Mouse (Mus musculus) lung, embryonic 14.5 days (tissue): ENCODE measurements at regions not wholly inside any gene's neighbourhood (a gene's known extent, or its start where the extent isn't known, plus 50 kb on each side); places are given as distances from the start of the nearest gene placed in this dataset.

Experiments used
- ATAC-seq: fragments of 200-750 bp; cut with Nextera tagmentation; 2 replicates; pipeline ENCODE4 v1.8.0; 2017; ENCODE audit warnings: mild to moderate bottlenecking, moderate TSS enrichment, moderate library complexity; ENCODE audit not compliant: insufficient read depth
- DNase-seq: peaks from one replicate; pipeline ENCODE4 v3.0.0-alpha.2; 2015
- H3K27ac ChIP-seq: fragments of 300-500 bp; sonication (generic); 2 replicates; pipeline ENCODE4 v1.5.1; 2014; ENCODE audit warnings: low read depth, mild to moderate bottlenecking, moderate library complexity
- H3K27me3 ChIP-seq: fragments of 300-500 bp; sonication (generic); 2 replicates; pipeline ENCODE4 v1.6.1; 2014; ENCODE audit warnings: low read length, control low read depth; ENCODE audit not compliant: insufficient read depth
- H3K36me3 ChIP-seq: fragments of 300-500 bp; sonication (generic); 2 replicates; pipeline ENCODE4 v1.6.1; 2014; ENCODE audit warnings: control low read depth; ENCODE audit not compliant: insufficient read depth
- H3K4me1 ChIP-seq: fragments of 300-500 bp; sonication (generic); 2 replicates; pipeline ENCODE4 v1.6.1; 2014; ENCODE audit warnings: antibody characterized with exemption, control low read depth; ENCODE audit not compliant: insufficient read depth
- H3K4me2 ChIP-seq: fragments of 300-500 bp; sonication (generic); 2 replicates; pipeline ENCODE4 v1.6.1; 2014; ENCODE audit warnings: mild to moderate bottlenecking
- H3K4me3 ChIP-seq: fragments of 300-500 bp; sonication (generic); 2 replicates; pipeline ENCODE4 v1.5.1; 2014; ENCODE audit warnings: low read depth, low read length
- H3K9ac ChIP-seq: fragments of 300-500 bp; sonication (generic); 2 replicates; pipeline ENCODE4 v1.6.1; 2014
- H3K9me3 ChIP-seq: fragments of 300-500 bp; sonication (generic); 2 replicates; pipeline ENCODE4 v1.6.1; 2016; ENCODE audit warnings: low read depth, low read length, control low read depth
- CTCF ChIP-seq: IDR thresholded peaks from 2 replicates; pipeline ENCODE4 v1.5.1; 2016; ENCODE audit warnings: antibody characterized with exemption, low read depth
- WGBS: fragments of 180-500 bp; shearing (Covaris S2); extraction: QIAGEN DNeasy Blood & Tissue Kit; methylation state at CpG from one replicate; pipeline ENCODE4 v1.1.7; 2014; 5-methylcytosine and 5-hydroxymethylcytosine counted together

DNA sequence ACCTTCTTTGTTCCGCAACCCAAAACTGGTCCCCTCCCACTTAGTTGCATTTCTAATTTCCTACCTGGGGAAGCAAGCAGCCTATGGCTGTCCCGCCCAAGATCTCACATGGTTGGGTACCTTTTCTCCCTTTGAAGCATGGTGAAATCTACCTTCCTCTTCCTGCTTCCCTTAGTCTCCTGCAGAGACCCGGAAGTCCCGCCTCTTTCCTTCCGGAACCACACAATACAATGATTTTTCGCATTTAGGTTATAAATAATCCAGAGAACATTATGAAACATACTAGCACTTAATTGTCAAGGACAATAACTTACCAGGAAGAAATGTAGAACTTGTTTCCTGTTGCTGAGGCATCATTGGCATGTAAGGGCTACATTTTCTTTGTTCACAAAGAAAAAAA, 58.8 kb downstream of the 1700009N14Rik start:
- H3K27ac ChIP-seq = no peak overlapping the region
- DNase-seq = no peak
- H3K4me1 ChIP-seq = no peaks in the 10 kb centered on the region
- no peaks in the 10 kb centered on the region for H3K9me3 ChIP-seq
- no peak for TF ChIP-seq CTCF
- ATAC-seq = no peak
- 88% methylated on average over 6 of the region's 6 CpGs for WGBS
- no peak overlapping the region for H3K4me2 ChIP-seq
- H3K9ac ChIP-seq = no peak overlapping the region
- no peaks in the 10 kb centered on the region for H3K36me3 ChIP-seq
- H3K4me3 ChIP-seq = no peak overlapping the region
- H3K27me3 ChIP-seq = no peaks in the 10 kb centered on the region

DNA sequence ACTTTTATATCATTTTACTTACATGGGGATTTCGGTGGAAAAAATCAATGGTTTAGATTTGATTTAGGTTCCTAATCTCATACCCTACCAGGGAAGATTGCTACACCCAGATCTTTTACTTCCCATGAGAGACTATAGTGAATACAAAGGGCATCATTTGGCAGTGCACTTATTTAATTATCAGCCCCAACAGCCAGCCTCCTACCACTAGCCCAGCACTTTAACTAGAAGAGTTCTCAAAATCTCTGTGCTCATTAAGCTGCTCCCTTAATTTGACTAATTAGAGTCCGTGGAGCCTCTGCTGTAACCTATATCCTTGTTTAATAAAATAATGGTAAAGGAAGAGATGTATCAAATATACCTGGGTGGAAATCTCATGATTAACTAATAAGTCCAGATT, 77.4 kb downstream of the 1700009N14Rik start:
- Histone ChIP-seq H3K9me3 (no peaks in the 10 kb centered on the region), H3K4me2 (no peak overlapping the region), H3K27ac (no peak overlapping the region), H3K4me1 (no peaks in the 10 kb centered on the region), H3K27me3 (no peaks in the 10 kb centered on the region), H3K9ac (no peak overlapping the region), H3K4me3 (no peak overlapping the region), H3K36me3 (no peaks in the 10 kb centered on the region)
- no peak for DNase-seq
- no peak for ATAC-seq
- TF ChIP-seq CTCF = no peak
- 76% methylated on average over 2 of the region's 2 CpGs for WGBS

GRCm38 (mm10) chr4:39528661-39529060, 78.6 kb downstream of the 1700009N14Rik start:
- Histone ChIP-seq H3K4me1 (no peaks in the 10 kb centered on the region), H3K4me2 (no peak overlapping the region), H3K4me3 (no peak overlapping the region), H3K9me3 (no peaks in the 10 kb centered on the region), H3K27me3 (no peaks in the 10 kb centered on the region), H3K36me3 (no peaks in the 10 kb centered on the region), H3K9ac (no peak overlapping the region), H3K27ac (no peak overlapping the region)
- WGBS = 65% methylated on average over 4 of the region's 4 CpGs
- TF ChIP-seq CTCF = no peak
- ATAC-seq (no peak), DNase-seq (no peak)

- 91% methylated on average over 3 of the region's 3 CpGs for WGBS
- Histone ChIP-seq H3K36me3 (no peaks in the 10 kb centered on the region), H3K27ac (no peak overlapping the region), H3K4me3 (no peak overlapping the region), H3K9me3 (no peaks in the 10 kb centered on the region), H3K9ac (no peak overlapping the region), H3K27me3 (no peaks in the 10 kb centered on the region), H3K4me1 (no peaks in the 10 kb centered on the region), H3K4me2 (no peak overlapping the region)
- ATAC-seq (no peak), DNase-seq (no peak)
- no peak for TF ChIP-seq CTCF
These were observed 106.1 kb downstream of the 1700009N14Rik start for GRCm38 (mm10) chr4:39556101-39556763.

DNA sequence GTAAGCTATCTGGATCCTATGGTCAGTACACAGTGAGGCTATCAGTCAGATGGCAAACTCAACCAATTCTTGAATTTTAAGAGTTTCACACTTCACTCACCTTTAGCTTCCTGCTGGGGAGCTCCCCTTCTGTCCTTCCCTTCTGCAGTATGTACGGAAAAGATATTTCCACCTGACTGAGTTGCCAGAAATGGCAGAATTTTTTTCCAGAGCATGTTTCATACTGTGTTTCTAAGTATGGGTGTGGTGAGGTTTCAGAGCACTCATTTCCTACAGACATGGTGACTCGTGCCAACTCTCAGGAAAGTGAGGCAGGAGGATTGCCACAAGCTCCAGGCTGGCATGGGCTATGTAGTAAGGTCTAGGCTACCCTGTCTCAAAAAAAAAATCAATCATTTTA, 147.3 kb downstream of the 1700009N14Rik start:
- Histone ChIP-seq H3K4me3 (no peak overlapping the region), H3K27me3 (no peaks in the 10 kb centered on the region), H3K9me3 (no peaks in the 10 kb centered on the region), H3K4me1 (no peaks in the 10 kb centered on the region), H3K4me2 (no peak overlapping the region), H3K9ac (no peak overlapping the region), H3K27ac (no peak overlapping the region), H3K36me3 (no peaks in the 10 kb centered on the region)
- ATAC-seq (no peak), DNase-seq (no peak)
- no peak for TF ChIP-seq CTCF
- 81% methylated on average over 2 of the region's 2 CpGs for WGBS

DNA sequence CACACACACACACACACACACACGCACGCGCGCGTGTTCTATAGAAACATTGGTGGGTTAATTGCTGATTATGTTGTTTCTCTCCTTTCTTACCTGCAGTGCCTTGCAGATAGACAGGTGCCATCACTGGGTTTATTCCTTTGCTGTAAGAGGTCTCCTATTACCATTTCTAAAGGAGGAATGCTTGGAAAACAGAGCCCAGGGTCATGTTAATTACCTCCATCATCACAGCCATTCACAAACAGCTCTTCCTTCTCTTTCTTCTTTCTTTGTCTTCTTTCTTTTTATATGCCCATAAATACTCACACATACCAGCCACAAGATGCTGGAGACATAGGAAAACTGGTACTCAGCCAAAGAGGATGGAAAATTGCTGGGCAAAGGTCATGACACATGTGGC, 155.0 kb downstream of the 1700009N14Rik start:
- H3K27ac ChIP-seq = no peak overlapping the region
- DNase-seq (no peak), ATAC-seq (no peak)
- no peak for TF ChIP-seq CTCF
- 95% methylated on average over 5 of the region's 5 CpGs for WGBS
- no peaks in the 10 kb centered on the region for H3K27me3 ChIP-seq
- no peak overlapping the region for H3K4me3 ChIP-seq
- no peaks in the 10 kb centered on the region for H3K36me3 ChIP-seq
- H3K4me2 ChIP-seq = no peak overlapping the region
- H3K4me1 ChIP-seq = no peaks in the 10 kb centered on the region
- no peak overlapping the region for H3K9ac ChIP-seq
- no peaks in the 10 kb centered on the region; the same call in 1 of the 2 replicates for H3K9me3 ChIP-seq

GRCm38 (mm10) chr4:39644136-39644535, 194.0 kb downstream of the 1700009N14Rik start:
- H3K4me2 ChIP-seq = no peak overlapping the region
- H3K9ac ChIP-seq = no peak overlapping the region
- H3K27ac ChIP-seq = no peak overlapping the region
- no peaks in the 10 kb centered on the region for H3K9me3 ChIP-seq
- no peak for DNase-seq
- ATAC-seq = no peak
- no peaks in the 10 kb centered on the region for H3K36me3 ChIP-seq
- no peaks in the 10 kb centered on the region for H3K27me3 ChIP-seq
- WGBS = 62% methylated on average over 7 of the region's 7 CpGs
- no peak for TF ChIP-seq CTCF
- H3K4me3 ChIP-seq = no peak overlapping the region
- no peaks in the 10 kb centered on the region for H3K4me1 ChIP-seq
